Mouse (Mus musculus) bone marrow, adult 2 months (tissue): ENCODE results near the gene Gpc3.

ENCODE experiments used
- CTCF ChIP-seq: fragments of 200-500 bp; IDR thresholded peaks from 2 replicates; pipeline ENCODE4 v1.5.1; 2011; ENCODE audit warnings: low read length, control low read depth; ENCODE audit not compliant: control insufficient read depth, insufficient read depth
- POLR2A ChIP-seq: fragments of 200-500 bp; IDR thresholded peaks from 2 replicates; pipeline ENCODE4 v1.6.1; 2011; ENCODE audit warnings: low read depth, mild to moderate bottlenecking, control low read depth, low read length, borderline replicate concordance; ENCODE audit not compliant: control insufficient read depth

DNA sequence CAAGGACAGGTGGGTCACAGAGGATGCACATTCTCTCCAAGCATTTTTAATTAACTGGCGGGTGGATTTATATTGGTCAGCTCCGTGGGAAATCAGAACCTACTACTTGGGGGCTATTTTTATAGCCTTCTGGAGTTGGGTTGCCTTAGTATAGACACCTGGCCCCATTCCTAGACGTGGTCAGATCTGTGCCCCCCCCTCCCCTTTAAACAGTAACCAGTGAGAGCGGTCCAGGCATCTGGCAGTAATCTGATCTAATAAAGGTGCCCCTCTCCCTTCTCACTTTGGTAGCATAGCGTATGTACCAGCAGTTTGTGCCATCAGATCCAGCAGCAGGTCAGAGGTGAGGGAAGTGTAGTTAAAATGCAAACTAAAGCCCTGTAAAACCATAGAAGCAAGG is 76.5 kb downstream of the Gpc3 start:
- TF ChIP-seq CTCF, result no peak
- no peak for TF ChIP-seq POLR2A
